ENCODE assay signal across 16 mouse cellular contexts in genomic region chr6:125222146-125222545, GRCm38 (mm10). TPM values are rescaled to one million over a fixed set of nuclear protein-coding genes. Genes with fewer than 3 reads are reported as not detected.
A peak's percentile ranks its signal among the peaks of the same experiment; 100 is the strongest.
DNase-seq lines count a peak whose midpoint lies in the region; ATAC-seq and TF ChIP-seq lines count a peak whose summit lies in the region.
"Had no signal": no experiment of that assay in that cellular context is flagged by ENCODE, and none has a peak within 500 bp of the region (broad histone marks: within the 10 kb centered on the region; RNA-seq: fewer than 3 reads in every experiment).

No protein-coding gene starts in this region.

- peak; percentile 33; the same call in 1 of the 2 replicates for ATAC-seq in common myeloid progenitor, adult 5-6 weeks (replicated peaks; ENCODE audit: low read depth, poor library complexity, severe bottlenecking)
- ATAC-seq in neutrophil, adult 5-6 weeks (ENCODE audit: extremely low read depth, insufficient number of reproducible peaks, low FRiP score, poor library complexity, severe bottlenecking) = peak; percentile 82
- ATAC-seq: intestine, embryonic 16.5 days had no signal

- 62% methylated on average over 2 of the region's 2 CpGs for WGBS in cerebellum, adult 2 months

- H3K27ac ChIP-seq in cerebellum, adult 2 months (ENCODE audit: insufficient read depth, low read length) = no peak overlapping the region
- H3K27ac ChIP-seq: gastrocnemius, adult 2 months; heart, embryonic 13.5 days; left cerebral cortex, adult 2 months; liver, embryonic 13.5 days had no signal

- peak; percentile 28 to 37 for DNase-seq in lung, adult 18-20 months
- no peak for DNase-seq in lung, postnatal 14 days
- DNase-seq in thymus, postnatal 14 days = peak; percentile 93
- no peak for DNase-seq in cerebellum, adult 2 months
- DNase-seq in layer of hippocampus, adult 18-20 months (ENCODE audit: low spot score in 2 of 2) = no peak
- no peak for DNase-seq in gastrocnemius, adult 8-10 months (ENCODE audit: low spot score in 2 of 2)
- DNase-seq: adrenal gland, postnatal 25 days; cerebellum, adult 8-10 months; gastrocnemius, adult 2 months; liver, embryonic 13.5 days; retina, postnatal 1 day had no signal

- H3K4me1 ChIP-seq in cerebellum, adult 2 months (ENCODE audit: control insufficient read depth, insufficient read depth, low read length) = peaks cover 9% of the 10 kb centered on the region; the same call in 1 of the 2 replicates
- H3K4me1 ChIP-seq: heart, embryonic 13.5 days had no signal

- H3K4me3 ChIP-seq in cerebellum, adult 2 months (replicated peaks; ENCODE audit: insufficient read depth, low read depth, low read length) = no peak overlapping the region
- H3K4me3 ChIP-seq: gastrocnemius, adult 2 months; heart, embryonic 13.5 days; left cerebral cortex, adult 2 months; liver, embryonic 13.5 days had no signal

- no peak for TF ChIP-seq CTCF in cerebellum, adult 2 months (IDR thresholded peaks at IDR 0.05; ENCODE audit: borderline replicate concordance, insufficient read depth, low read depth, low read length)

- no peak for TF ChIP-seq POLR2A in cerebellum, adult 2 months (IDR thresholded peaks at IDR 0.05; ENCODE audit: borderline replicate concordance, insufficient read depth, low read length)

- no peaks in the 10 kb centered on the region for H3K27me3 ChIP-seq in cerebellum, adult 2 months (ENCODE audit: control insufficient read depth, insufficient read depth, low read length)
- H3K27me3 ChIP-seq: heart, embryonic 13.5 days; liver, embryonic 13.5 days had no signal

RNA-seq across cellular contexts. Expression of gene Vamp1, which starts 6.8 kb away (rescaled TPM):
- total RNA-seq in common myeloid progenitor, adult 5-6 weeks (2017) = 4.9 and 8.0 TPM in 2 replicates
- total RNA-seq in neutrophil, adult 5-6 weeks (2017) = 56.0 and 57.8 TPM in 2 replicates
- 556 and 718 TPM in 2 replicates for polyA plus RNA-seq in cerebellum, adult 2 months (2012; rRNA removed)
- 10 to 100 TPM; 82.2 to 86.4 TPM for total RNA-seq in layer of hippocampus, adult 18-20 months (2021)
- total RNA-seq in gastrocnemius, adult 8-10 months (2022) = 10 to 100 TPM; 15.1 to 16.8 (median 15.5) TPM

RNA-seq across cellular contexts. Expression of gene Tapbpl, which starts 9.5 kb away (rescaled TPM):
- total RNA-seq in common myeloid progenitor, adult 5-6 weeks (2017) = 18.8 and 20.2 TPM in 2 replicates
- total RNA-seq in neutrophil, adult 5-6 weeks (2017) = 22.1 and 24.0 TPM in 2 replicates
- 6.3 TPM in 2 replicates for polyA plus RNA-seq in cerebellum, adult 2 months (2012; rRNA removed)
- total RNA-seq in layer of hippocampus, adult 18-20 months (2021) = 1 to 10 TPM; 4.1 to 4.4 TPM
- 1 to 10 TPM; 1.6 to 2.3 (median 2.0) TPM for total RNA-seq in gastrocnemius, adult 8-10 months (2022)

RNA-seq across cellular contexts. Expression of gene Cd27, which starts 14.7 kb away (rescaled TPM):
- 66.4 and 98.2 TPM in 2 replicates for total RNA-seq in common myeloid progenitor, adult 5-6 weeks (2017)
- 23.3 and 25.0 TPM in 2 replicates for total RNA-seq in neutrophil, adult 5-6 weeks (2017)
- 0.13 TPM in 1 of 2 replicates, not detected in the other for polyA plus RNA-seq in cerebellum, adult 2 months (2012; rRNA removed)
- not detected for total RNA-seq in layer of hippocampus, adult 18-20 months (2021)
- under 1 TPM in 2 of 4 experiments, not detected in 2; 0.36 to 0.53 TPM for total RNA-seq in gastrocnemius, adult 8-10 months (2022)
- total RNA-seq: left cerebral cortex, adult 2 months had no signal

RNA-seq across cellular contexts. Expression of gene Mrpl51, which starts 30.5 kb away (rescaled TPM):
- 97.3 and 99.1 TPM in 2 replicates for total RNA-seq in common myeloid progenitor, adult 5-6 weeks (2017)
- 23.8 and 25.4 TPM in 2 replicates for total RNA-seq in neutrophil, adult 5-6 weeks (2017)
- 61.6 and 70.4 TPM in 2 replicates for polyA plus RNA-seq in cerebellum, adult 2 months (2012; rRNA removed)
- total RNA-seq in layer of hippocampus, adult 18-20 months (2021) = 10 to 100 TPM; 63.2 to 72.2 TPM
- 100 to 1,000 TPM; 224 to 255 (median 228) TPM for total RNA-seq in gastrocnemius, adult 8-10 months (2022)

RNA-seq across cellular contexts. Expression of gene Ncapd2, which starts 30.6 kb away (rescaled TPM):
- total RNA-seq in common myeloid progenitor, adult 5-6 weeks (2017) = 272 and 344 TPM in 2 replicates
- 42.5 and 66.2 TPM in 2 replicates for total RNA-seq in neutrophil, adult 5-6 weeks (2017)
- 80.8 and 85.4 TPM in 2 replicates for polyA plus RNA-seq in cerebellum, adult 2 months (2012; rRNA removed)
- total RNA-seq in layer of hippocampus, adult 18-20 months (2021) = 10 to 100 TPM; 20.4 to 25.8 TPM
- 10 to 100 TPM in 2 of 4 experiments, 1 to 10 TPM in 2; 7.3 to 14.0 (median 9.1) TPM for total RNA-seq in gastrocnemius, adult 8-10 months (2022)

Comparison
In these comparisons a context has a peak if more than half of its experiments do, and no peak if none do; other contexts are left out.
1. DNase-seq: peak in lung, adult 18-20 months (2 of 2) and thymus, postnatal 14 days (single experiment); none in lung, postnatal 14 days (single experiment), cerebellum, adult 2 months (0 of 2), layer of hippocampus, adult 18-20 months (0 of 2) and gastrocnemius, adult 8-10 months (0 of 2).
2. RNA of gene Cd27, which starts 14.7 kb away (total RNA-seq): 66.4 to 98.2 TPM in common myeloid progenitor, adult 5-6 weeks and 23.3 to 25.0 TPM in neutrophil, adult 5-6 weeks; 0.36 to 0.53 TPM in gastrocnemius, adult 8-10 months and not detected in layer of hippocampus, adult 18-20 months; every median in the first group is over 10 times any median in the second.